Mouse (Mus musculus) thymus, adult 2 months (tissue): ENCODE results near the gene Amhr2.

ENCODE experiments used
- CTCF ChIP-seq: fragments of 200-500 bp; IDR thresholded peaks from 2 replicates; pipeline ENCODE4 v1.5.1; 2012; ENCODE audit warnings: mild to moderate bottlenecking, control low read depth, low read length, moderate library complexity, borderline replicate concordance; ENCODE audit not compliant: control insufficient read depth, poor library complexity, insufficient read depth; ENCODE audit errors: extremely low read depth
- POLR2A ChIP-seq: fragments of 200-500 bp; IDR thresholded peaks from 2 replicates; pipeline ENCODE4 v1.6.1; 2012; ENCODE audit warnings: mild to moderate bottlenecking, low read length, control low read depth, moderate library complexity; ENCODE audit not compliant: control insufficient read depth, poor library complexity, insufficient read depth; ENCODE audit errors: extremely low read depth

DNA sequence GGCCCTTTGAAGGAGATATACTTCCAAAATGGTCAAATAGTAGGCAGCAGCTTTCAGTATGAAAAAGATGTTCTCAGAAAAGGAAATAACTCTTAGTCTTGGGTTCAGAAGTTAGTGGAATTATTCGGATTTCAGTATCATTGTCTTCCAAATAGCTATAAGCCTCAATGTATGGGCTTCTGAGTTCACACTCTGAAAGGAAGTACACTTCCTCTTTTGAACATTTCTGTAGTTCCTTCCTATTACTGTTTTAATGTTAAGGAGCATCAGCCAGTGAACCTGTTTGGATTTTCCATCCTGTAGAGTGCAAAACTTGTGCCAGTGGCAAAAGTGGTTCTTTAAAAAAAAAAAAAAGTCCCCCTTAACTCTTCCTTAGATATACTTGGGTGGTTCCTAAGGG lies 13.1 kb upstream of the Amhr2 start:
- no peak for TF ChIP-seq POLR2A
- no peak for TF ChIP-seq CTCF
